Mouse (Mus musculus) heart, adult 2 months (tissue): ENCODE data around the gene Zfp874b.

Source experiments
- CTCF ChIP-seq: fragments of 200-600 bp; IDR thresholded peaks from 2 replicates; pipeline ENCODE4 v1.8.1; 2022; ENCODE audit warnings: antibody characterized with exemption, mild to moderate bottlenecking, moderate library complexity
- EP300 ChIP-seq: fragments of 200-500 bp; IDR thresholded peaks from 2 replicates; pipeline ENCODE4 v1.6.1; 2011; ENCODE audit warnings: low read depth, low read length, control low read depth; ENCODE audit not compliant: insufficient read depth
- POLR2A ChIP-seq: fragments of 200-500 bp; IDR thresholded peaks from 2 replicates; pipeline ENCODE4 v1.6.1; 2011; ENCODE audit warnings: mild to moderate bottlenecking, low read depth, low read length, control low read depth; ENCODE audit not compliant: insufficient read depth

- TF ChIP-seq CTCF (no peak), POLR2A (no peak), EP300 (no peak)
Observed at GRCm38 (mm10) chr13:67452021-67452309, 32.1 kb downstream of the Zfp874b start.
